Mouse (Mus musculus): ENCODE results near the gene Klf3.

Gene Klf3

DNA sequence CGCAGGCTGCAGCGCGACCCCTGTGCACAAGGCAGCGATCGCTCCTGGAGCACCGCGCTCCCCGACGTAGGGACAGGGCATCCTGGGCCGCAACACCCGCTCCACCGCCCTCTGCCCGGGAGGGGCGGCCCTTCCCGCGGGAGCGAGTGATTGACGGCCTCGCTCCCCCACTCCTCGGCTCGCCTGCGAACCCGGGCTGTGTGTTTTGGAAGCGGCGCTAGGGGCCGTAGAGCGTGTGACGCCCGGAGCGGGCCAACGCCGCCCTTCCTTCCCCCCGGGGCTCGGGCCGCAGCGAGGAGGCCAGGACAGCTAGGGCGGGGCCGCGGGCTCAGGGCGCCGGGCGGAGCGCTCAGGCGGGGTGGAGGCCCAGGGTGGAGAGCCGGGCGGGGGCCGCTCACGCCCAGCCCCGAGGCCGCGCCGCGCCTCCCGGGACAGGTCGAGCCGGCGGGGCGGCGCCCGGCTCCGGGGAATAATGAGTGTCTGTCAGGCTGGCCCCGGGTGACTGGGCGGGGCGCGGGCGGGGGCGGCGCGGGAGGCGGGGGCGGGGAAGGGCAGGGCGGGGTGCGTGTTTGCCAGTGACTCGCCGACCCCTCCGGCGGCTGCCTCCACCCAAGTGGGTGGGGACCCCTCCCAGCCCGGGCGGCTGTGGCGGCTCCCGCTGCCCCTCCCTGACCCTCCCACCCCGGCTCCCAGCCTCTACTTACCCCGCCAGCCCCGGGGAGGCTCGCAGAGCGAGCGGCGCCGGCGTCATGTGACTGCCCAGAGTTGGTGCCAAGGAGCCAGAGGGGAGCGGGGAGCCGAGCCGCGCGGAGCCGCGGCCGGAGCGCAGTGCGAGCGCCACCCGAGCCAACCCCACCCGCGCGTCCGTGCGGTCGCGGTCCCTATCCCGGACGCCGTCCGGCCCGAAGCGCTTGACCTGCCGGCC, at the start of gene Klf3:
Gene Klf3 (plus strand): TSS at position 594 of the 925 bp plus-strand sequence.
- peak; percentile 76 for DNase-seq (ENCODE audit: low spot score)

DNA sequence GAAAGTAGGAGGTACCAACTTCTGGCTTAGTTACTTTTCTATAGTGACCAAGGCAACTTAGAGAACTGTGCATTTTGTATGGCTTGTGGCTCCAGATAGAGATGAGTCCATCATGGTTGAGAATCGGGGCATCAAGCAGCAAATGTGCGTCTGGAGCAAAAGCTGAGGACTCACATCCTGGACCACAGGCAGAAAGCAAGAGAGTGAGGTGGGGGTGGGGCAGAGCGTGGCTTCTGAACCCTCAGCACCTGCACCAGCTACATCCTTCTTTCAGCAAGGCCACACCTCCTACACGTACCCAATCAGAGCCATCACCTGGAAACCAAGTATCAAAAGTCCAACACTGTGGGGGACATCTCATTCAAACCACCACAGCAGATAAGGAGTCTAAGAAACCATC, 40.9 kb upstream of the Klf3 start:
- no peak for DNase-seq (ENCODE audit: low spot score)

DNA sequence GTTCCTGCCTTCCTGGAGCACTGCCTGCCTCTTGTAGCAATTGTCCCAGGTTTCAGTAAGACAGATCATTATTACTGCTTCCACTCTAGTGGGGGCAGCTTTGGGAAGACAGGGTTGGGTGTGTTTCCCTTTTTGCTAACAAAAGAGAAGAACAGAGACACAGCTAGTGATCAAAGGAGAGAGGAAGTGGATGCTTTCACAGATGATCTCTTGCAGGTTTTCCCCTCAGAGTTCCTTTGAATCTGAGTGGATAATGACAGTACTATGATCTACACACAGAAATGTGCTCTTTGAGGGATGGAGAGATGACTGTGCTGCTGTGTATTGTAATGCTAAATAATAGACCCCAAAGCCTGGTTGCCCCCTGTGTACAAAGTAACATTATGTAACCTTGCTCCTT, 38.7 kb upstream of the Klf3 start:
- DNase-seq (ENCODE audit: low spot score): no peak

DNA sequence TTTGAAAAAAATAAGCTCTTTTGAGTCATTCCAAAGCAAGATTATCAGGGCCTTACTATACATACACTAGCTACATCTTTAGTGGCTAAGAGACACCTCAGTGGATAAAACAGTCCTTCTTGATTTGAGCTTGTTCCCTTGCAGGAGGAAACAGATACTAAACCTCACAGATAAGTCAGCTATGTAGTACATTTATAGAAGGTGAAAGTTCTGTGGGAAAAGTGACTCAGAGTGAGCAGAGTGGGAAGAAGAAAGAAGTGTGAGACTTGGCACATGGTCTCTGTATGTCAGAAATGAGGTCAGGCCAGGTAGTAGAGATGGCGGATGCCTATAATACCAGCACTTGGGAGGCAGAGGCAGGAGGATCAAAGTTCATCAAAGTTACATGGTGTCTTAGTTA, 37.4 kb upstream of the Klf3 start:
- DNase-seq (ENCODE audit: low spot score): no peak

GRCm38 (mm10) chr5:64766626-64767025, 36.6 kb upstream of the Klf3 start:
- no peak for DNase-seq (ENCODE audit: low spot score)

GRCm38 (mm10) chr5:64771619-64772018, 31.6 kb upstream of the Klf3 start:
- no peak for DNase-seq (ENCODE audit: low spot score)

DNA sequence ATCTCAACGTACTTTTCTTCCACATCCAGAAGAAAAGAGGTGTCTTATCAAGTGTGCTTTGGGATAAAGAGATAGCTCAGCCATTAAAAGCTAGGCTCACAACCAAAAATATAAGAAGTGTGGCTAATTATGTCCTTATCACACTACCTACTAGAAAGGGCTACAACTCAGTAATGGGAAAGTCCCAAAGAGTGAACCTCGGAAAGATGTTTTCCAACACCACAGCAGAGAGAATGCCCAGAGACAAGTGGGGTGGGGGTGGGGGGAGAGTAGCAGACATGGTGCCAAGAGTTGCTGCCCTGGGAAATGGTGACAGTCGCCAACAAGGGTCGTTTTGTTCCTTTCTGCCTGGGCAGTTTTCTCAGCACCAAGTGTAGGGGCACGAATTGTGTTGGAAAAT, 25.0 kb upstream of the Klf3 start:
- DNase-seq (ENCODE audit: low spot score): no peak

- DNase-seq (ENCODE audit: low spot score): no peak
These were observed 23.9 kb upstream of the Klf3 start for GRCm38 (mm10) chr5:64779285-64779684.

DNA sequence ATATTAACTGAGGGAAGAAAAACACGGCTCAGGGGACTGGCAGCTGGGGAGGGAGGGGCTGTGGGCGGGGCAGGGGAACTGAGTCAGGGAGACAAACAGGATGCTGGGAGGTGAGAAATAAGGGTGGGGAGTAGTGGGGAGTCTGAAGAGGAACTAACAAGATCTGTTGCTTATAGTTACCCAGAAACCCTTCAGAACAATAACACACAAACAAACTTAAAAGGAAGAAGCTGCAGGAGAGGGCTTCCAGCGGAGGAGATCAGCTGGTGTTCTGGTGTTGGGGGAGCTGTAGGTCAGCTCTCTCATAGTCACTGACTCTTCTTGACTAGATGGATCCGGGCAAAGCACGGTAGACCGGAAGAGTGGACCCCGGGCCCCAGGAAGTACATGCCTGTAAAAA, 22.4 kb upstream of the Klf3 start:
- no peak for DNase-seq (ENCODE audit: low spot score)

GRCm38 (mm10) chr5:64788175-64788574, 15.0 kb upstream of the Klf3 start:
- no peak for DNase-seq (ENCODE audit: low spot score)

DNA sequence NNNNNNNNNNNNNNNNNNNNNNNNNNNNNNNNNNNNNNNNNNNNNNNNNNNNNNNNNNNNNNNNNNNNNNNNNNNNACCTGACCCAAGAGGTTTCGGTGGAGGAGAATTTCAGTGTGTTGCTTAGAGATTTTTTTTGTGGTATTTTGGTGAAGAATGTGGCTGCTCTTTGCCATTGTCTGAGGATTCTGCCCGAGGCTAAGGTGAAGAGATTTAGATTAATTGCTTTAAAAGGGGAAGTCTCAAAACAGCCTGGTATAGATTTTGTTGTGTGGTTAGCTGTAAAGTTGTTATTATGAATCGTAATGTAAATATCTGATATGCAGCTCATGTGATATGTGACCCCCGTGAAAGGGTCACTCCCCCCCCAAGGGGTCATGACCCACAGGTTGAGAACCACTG, 5.0 kb upstream of the Klf3 start:
- DNase-seq (ENCODE audit: low spot score): no peak

GRCm38 (mm10) chr5:64801545-64801944, 1.6 kb upstream of the Klf3 start:
- DNase-seq (ENCODE audit: low spot score): no peak

- DNase-seq (ENCODE audit: low spot score): no peak
These were observed 1.0 kb upstream of the Klf3 start for GRCm38 (mm10) chr5:64802143-64802542.

- DNase-seq (ENCODE audit: low spot score): no peak
These were observed 703 bp downstream of the Klf3 start for GRCm38 (mm10) chr5:64803720-64804462.

- DNase-seq (ENCODE audit: low spot score): no peak
These were observed 2.1 kb downstream of the Klf3 start for GRCm38 (mm10) chr5:64805131-64805872.

GRCm38 (mm10) chr5:64805873-64806505, 2.8 kb downstream of the Klf3 start:
- DNase-seq (ENCODE audit: low spot score): no peak

DNA sequence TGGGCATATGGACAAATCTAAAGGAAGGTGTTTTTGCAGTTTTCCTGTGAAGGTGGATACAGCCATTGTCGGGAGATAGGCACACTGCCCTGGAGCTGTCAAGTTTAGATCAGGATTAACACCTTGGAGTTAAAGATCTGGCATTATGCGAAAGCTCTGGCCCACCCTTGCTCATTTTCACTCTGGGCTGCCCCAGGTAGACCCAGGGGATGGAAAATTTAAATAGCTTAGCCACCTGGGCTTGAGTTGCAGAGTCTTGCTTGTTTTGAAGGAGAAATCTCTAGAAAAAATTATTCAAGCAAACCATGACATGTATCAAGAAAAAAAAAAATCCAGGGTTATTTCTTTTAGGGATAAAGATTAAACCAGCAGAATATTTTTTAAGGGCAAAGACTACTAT, 3.4 kb downstream of the Klf3 start:
- DNase-seq (ENCODE audit: low spot score): no peak

DNA sequence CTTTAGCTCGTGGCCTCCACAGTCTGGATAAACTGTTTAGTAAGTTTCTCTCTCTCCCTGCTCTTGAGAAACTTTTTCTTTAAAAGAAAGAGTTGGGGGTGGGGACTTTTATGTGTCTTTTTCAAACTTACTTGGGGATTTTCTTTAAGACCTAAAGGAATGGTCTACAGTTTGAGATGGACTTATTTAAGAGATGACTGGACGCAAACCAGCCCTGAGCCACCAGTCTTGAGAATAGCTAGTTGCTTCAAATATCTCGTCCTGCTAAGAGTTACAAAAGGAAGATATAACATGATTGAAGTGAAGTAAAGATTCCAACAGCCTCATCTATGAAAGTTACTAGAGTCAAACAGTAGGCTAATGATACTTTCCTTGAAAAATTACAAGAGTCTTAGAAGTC, 4.0 kb downstream of the Klf3 start:
- no peak for DNase-seq (ENCODE audit: low spot score)

DNA sequence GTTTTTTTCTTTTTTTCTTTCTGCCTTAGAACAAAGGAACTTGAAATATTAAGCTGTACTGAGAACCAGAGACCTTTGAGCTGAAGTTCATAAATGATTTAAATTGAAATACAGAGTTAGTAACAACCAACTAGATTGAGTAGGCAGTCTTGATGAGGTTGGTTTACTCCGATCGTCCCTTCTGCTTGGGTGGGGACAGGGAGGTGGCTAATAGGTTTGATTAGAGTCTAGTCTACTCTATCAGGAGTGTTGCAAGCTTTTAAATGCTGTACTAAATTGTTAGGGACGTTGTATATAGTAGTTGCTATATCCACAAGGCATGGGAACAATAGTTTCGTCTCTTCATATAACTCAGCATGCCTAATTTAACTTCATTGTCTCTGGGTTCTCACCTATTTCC, 4.4 kb downstream of the Klf3 start:
- DNase-seq (ENCODE audit: low spot score): no peak

GRCm38 (mm10) chr5:64808106-64809010, 5.2 kb downstream of the Klf3 start:
- DNase-seq (ENCODE audit: low spot score): no peak

DNA sequence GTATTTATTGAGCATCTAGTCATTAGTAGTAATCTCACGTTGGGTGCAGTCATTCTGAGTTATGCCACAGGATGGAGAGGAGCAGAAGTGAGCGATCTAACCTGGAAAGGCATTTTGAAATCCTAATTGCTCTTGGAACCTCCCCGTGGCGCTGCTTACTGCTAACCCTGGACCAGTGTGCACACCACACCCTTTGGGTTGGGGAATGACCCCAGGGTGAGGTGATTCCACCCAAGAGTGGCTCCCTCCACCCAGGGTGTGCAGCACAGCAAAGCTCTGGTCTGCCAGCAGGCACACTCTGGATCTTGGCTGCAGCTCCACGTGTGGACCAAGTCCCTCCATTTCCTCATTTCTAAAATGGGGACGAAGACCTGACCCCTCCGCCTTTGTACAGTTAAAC, 6.1 kb downstream of the Klf3 start:
- no peak for DNase-seq (ENCODE audit: low spot score)

Measured in urinary bladder, postnatal 10 days (tissue).